Mouse (Mus musculus): Measurements from ENCODE around the gene Klhl18. TPM values are rescaled to one million over a fixed set of nuclear protein-coding genes. Genes with fewer than 3 reads are reported as not detected.

The Klhl18 gene
- polyA plus RNA-seq, 1 experiment: 13.2 TPM

Other genes starting within 250 kb of the Klhl18 start
- gene Cspg5, start 232.9 kb downstream of the Klhl18 start, polyA plus RNA-seq (2012; rRNA removed): 0.25 and 0.45 TPM in 2 replicates
- 9.2 and 11.2 TPM in 2 replicates for gene Elp6, start 171.5 kb downstream of the Klhl18 start, polyA plus RNA-seq (2012; rRNA removed)
- 23.6 and 25.0 TPM in 2 replicates for gene Scap, start 143.4 kb downstream of the Klhl18 start, polyA plus RNA-seq (2012; rRNA removed)
- gene Ptpn23, start 68.5 kb downstream of the Klhl18 start, polyA plus RNA-seq (2012; rRNA removed): 14.7 and 16.8 TPM in 2 replicates
- gene Ngp, start 56.9 kb downstream of the Klhl18 start, polyA plus RNA-seq (2012; rRNA removed): not detected in 2 replicates
- 0.69 and 0.78 TPM in 2 replicates for gene Kif9, start 264 bp upstream of the Klhl18 start, polyA plus RNA-seq (2012; rRNA removed)
- 28.3 and 33.9 TPM in 2 replicates for gene Setd2, start 55.9 kb upstream of the Klhl18 start, polyA plus RNA-seq (2012; rRNA removed)
- gene Nradd, start 147.8 kb upstream of the Klhl18 start, polyA plus RNA-seq (2012; rRNA removed): 4.9 and 5.7 TPM in 2 replicates
- 19.3 and 25.2 TPM in 2 replicates for gene Nbeal2, start 177.5 kb upstream of the Klhl18 start, polyA plus RNA-seq (2012; rRNA removed)
- 128 and 129 TPM in 2 replicates for gene Ccdc12, start 179.8 kb upstream of the Klhl18 start, polyA plus RNA-seq (2012; rRNA removed)

All from large intestine, adult 2 months (tissue).